Mouse (Mus musculus) heart, adult 18-20 months (tissue): ENCODE results near the gene Mkln1. TPM values are rescaled to one million over a fixed set of nuclear protein-coding genes. Genes with fewer than 3 reads are reported as not detected.

Experiments
- DNase-seq, 2 experiments: peaks; one replicate each; pipeline ENCODE4 v3.0.0; 2021 to 2022; ENCODE audit warnings: mixed read lengths in 1 of 2
- long read RNA-seq, 2 experiments: library from polyadenylated mRNA; stranded (forward); transcript quantifications; one replicate each; pipeline ENCODE4 v2.0.0; 2021
- total RNA-seq, 2 experiments: library from RNA; stranded (reverse); gene quantifications; 2 replicates each; pipeline ENCODE4 v1.2.3; 2021

Mkln1 gene
- total RNA-seq = 100 to 1,000 TPM; 174 to 178 TPM
- long read RNA-seq, experiment 1, full-length matches to known transcripts = 82 of 122 reads
- long read RNA-seq, experiment 1, partial matches to known transcripts = 3 of 122 reads
- long read RNA-seq, experiment 1, other reads (novel, unspliced or antisense) = 37 of 122 reads
- long read RNA-seq, experiment 2, full-length matches to known transcripts = 33 of 66 reads
- long read RNA-seq, experiment 2, partial matches to known transcripts = 1 of 66 reads
- long read RNA-seq, experiment 2, other reads (novel, unspliced or antisense) = 32 of 66 reads

DNA sequence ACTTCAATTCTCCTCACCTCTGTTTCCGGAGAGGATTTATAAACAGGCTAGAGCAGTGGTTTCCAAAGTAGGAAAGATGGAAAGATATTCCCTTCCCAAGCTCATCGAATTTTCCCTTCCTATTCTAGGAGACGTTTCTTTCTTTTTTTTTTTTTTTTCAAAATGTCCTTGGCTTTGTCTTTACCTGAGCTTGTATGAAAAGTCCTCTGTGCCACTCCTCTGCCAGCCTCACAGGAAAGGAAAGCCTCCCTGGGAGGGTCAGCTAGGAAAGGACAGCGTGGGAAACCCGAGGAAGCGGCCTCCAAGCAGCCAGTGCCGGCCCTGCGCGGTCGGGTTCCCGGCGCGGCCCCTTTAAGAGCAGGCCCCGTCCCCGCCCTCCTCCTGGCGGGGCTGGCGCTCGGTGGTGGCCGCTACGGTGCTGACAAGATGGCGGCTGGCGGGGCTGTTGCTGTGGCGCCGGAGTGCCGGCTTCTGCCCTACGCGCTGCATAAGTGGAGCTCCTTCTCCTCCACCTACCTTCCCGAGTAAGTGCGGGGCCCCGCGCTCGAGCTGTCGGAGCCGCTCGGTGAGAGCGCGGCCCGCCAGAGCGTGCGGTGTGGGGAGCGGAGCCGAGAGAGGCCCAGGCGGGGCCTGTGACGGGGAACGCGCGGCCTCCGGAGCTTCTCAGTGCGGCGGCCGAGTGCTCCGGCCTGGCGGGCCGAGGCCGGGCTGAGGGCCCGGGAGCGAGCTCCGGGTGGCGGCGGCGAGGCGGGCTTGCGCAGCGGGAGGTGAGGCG, at the start of gene Mkln1:
Gene Mkln1 (plus strand): TSS at position 305 of the 775 bp plus-strand sequence.
- peak; percentile 91 to 94 for DNase-seq

DNA sequence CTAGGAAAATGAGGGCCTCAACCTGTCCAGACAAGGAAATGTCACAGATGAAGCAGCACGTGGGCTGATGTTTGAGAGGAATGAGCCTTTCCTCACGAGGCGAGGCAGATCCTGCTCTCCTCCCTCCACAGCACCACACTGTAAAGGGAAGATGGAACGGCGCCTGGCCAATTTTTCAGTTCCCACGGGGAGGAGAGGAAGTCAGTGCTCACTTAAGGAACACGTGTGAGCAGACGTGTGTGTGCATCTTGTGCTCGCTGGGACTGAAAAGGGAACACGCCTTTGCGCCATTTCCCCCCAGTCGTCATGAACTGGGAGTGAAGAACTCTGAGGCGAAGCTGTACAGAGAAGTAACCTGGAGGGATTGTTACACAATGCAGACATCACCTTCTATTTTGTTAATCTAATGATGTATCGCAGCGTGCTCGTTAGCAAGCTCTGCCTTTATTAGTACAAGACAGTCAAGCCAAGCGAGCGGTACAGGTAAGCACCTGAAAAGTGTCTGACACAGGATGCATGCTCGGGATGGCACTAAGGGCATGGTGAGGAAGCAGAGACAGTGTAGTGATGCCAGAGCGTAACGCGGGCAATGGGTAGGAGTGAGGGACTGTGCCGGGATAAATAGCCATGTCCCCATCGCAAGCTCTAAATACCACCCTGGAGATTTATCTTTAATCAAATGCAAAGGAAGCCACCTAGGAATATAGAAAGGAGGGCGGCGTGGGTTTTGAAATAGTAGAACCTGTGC, 41.9 kb upstream of the Mkln1 start:
- peak; percentile 65 to 75 for DNase-seq

DNA sequence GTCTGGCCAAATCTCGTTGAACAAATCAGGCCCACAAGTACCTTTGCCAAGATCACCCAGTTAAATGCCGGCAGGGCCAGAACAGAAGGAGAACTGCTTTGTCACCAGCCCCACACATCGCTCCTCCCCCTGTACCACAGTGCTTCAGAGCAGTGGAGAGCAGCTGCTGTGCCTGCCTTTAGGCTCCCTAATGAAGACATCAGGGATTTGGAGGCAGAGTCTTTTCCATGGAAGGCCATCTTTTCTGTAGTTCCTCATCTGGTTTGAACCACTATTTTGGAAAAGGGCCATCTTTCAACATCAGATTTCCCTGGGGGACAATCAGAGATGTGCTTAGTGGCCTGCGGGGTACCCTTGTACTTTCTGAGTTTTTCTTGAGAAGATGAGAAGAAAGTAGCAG, 41.2 kb upstream of the Mkln1 start:
- DNase-seq = peak; percentile 63 to 75

DNA sequence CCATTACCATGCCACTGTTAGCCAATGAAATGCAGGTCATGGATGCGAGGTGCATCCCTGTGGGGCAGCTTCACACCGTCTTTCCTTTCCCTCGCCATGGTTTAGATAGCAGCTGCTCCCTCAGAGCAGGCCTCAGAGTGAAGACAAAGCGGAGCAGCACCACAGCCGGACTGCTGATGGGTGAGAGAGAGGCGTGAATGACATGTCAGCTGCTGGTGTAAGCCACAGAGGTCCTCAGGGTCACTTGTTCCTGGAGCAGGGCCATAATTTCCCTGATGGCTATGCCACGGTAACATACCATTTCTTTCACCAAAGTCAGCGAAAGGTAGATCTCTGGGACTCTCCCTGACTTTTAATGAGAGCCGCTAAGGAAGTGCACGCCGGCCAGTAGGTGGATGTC, 35.9 kb upstream of the Mkln1 start:
- DNase-seq = no peak

DNA sequence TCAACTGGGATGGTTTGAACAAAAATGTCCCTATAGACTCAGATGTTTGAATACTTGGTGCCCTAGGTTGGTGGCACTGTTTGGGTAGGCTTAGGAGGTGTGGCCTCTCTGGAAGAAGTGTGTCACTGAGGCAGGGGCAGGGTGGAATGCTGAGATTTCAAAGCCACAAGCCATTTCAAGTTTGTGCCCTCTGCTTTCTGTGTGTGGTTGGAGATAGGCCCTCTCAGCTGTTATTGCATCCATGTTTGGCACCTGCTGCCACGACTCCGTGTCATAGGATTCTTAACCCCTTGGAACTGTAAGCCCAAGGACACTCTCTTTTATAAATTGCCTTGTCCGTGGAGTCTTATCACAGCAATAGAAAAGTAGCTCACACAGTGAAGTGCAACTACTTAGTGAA, 34.1 kb upstream of the Mkln1 start:
- DNase-seq = no peak

DNA sequence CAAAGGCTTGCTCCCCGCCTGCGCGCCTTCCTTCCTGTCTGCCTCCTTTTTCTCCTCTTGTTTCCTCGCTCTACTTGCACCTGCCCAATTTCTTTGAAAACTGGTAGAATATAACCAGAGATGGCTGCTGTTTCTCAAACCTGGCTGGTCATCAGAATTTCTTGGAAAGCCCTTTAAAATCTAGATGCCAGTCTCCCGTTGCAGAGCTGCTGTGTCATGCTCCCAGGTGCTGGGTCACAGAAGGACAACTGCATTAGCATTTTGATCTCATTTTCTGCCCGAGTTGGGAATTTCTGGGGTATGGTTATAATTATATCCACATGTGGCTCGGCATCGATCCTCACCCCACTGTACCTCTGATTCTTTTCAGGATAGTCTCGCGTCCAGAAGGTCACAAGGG, 30.6 kb upstream of the Mkln1 start:
- DNase-seq = no peak

DNA sequence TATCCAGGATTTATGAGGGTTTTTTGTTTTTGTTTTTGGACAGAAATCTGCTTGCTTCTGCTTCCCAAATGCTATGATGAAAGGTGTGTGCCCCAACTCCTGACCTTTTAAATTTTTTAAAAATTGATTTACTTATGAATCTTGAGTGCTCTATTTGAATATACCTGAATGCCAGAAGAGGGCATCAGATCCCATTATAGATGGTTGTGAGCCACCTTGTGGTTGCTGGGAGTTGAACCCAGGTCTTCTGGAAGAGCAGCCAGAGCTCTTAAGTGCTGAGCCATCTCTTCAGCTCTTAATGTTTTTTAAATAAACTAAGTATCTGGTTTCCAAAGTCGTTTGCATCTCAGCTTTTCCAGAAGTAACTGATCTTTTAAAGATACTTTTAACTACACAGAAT, 30.0 kb upstream of the Mkln1 start:
- DNase-seq = no peak

DNA sequence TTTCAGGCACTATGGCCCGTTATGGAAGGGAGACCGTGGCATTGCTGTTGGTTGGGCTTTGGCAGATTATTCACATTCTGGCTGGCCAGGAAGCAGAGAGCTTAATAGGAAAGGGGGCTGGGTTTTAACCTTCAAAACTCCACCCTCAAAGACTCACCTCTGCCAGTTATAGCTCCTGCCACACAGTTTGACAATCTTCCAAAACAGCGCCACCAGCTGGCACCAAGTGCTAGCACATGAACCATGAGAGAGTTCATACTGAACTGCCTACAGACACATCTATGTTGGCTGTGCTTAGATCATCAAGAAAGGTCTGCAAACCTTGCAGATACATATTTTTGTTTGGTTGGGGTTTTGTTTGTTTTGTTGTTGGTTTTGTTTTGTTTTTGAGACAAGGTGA, 28.7 kb upstream of the Mkln1 start:
- DNase-seq = peak; percentile 36 to 40

DNA sequence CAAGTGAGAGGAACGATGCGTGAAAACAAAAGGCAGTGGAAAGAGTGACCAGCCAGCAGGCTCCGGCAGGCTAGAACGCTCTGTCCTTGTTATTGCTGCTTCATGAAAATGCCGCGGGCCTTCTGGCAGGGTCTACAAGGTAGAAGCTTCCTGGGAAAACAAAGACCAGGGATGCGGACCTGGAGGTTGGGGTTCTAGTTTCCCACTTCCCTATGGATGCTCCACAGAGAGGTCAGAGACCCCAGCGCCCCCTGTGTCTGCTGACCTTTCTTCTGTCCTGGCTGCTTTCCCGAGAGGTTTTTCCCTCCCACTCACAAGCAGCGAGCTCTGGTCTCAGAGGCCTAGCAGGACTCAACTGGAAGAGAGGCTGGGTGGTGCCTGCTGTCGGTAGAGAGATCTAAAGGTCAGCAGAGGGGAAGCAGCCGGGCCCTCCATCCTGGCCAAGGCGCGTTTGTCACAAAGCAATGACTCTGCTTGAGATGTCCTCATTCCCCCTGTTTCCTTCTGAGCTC, 27.9 kb upstream of the Mkln1 start:
- peak; percentile 65 to 72 for DNase-seq

DNA sequence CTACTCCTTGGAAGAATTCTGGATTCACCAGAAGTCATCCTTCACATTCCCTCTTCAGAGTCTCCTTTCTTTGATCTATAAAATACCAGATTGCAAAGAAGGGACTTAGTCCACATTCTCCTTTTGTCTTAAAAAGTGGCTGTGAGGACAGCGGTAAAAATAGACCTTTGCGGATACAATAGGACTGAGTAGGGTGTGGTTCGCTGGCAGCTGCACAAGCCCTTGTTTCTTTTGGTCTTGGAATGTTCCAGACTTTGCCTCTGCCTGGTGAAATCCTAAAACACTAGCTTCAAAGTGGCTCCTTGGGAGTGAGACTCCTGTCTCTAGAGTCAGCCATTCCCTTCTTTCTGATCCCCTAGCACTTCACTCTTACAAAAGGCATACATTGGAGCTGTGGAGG, 27.4 kb upstream of the Mkln1 start:
- peak; percentile 66 to 84 for DNase-seq

DNA sequence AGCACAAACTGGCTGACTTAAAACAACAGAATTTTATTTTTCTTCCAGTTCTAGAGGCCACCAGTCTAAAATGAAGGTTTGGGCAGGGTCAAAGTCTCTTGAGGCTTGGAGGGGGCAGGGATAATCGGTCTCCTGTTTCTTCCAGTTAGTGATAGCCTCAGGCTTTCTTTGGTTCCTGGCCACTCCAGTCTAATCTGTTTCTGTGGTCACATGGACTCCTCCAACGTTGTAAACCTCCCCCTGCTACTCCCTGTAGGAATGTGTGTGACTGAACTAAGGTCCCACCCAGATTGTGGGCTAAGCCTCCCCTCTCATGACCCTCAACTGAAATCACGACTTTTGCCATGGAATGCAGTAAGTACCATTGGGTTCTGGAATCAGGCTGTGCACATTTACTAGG, 25.9 kb upstream of the Mkln1 start:
- DNase-seq = peak in 1 of 2 experiments; percentile 51

DNA sequence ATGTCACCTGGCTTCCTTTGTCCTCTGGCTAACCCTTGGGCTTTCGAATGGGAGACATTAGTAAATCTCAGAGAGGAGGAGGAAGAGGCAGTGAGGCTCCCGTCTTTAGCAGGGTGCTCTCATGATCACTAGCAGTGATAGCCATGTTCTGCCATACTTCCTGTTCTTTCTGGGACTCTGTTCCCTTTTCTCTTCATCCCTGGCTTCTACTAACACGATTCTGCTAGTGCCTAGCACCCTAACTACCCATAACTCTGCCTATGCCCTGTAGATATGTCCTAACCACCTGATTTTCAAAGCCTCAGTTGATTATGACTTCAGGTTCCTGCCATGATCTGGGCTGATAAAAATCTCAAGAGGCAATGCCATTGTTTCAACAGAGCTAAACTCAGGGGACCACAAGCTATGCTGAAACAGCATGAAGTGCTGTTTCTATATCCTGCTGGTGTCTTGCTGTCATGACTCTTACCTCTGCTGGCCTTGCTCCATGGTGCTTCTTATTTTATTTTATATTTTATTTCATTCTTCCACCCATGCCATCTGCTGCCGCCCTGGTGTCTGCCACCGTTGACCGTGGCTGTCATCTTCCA, 25.4 kb upstream of the Mkln1 start:
- DNase-seq = no peak

DNA sequence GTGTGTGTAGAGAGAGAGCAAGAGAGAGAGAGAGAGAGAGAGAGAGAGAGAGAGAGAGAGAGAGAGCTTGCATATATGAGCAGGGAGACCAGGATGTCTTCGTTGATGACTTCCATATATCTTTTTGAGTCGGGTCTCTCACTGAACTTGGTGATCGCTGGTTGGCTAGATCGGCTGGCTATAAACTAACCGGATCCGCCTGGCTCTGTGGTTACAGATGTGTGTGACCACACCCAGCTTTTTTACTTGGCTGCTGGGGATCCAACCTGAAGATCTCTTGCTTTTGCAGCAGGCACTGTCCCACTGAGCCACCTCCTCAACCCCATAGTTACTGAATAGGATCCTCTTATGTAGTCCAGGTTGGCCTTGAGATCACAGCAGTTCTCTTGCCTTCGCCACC, 15.5 kb upstream of the Mkln1 start:
- no peak for DNase-seq

DNA sequence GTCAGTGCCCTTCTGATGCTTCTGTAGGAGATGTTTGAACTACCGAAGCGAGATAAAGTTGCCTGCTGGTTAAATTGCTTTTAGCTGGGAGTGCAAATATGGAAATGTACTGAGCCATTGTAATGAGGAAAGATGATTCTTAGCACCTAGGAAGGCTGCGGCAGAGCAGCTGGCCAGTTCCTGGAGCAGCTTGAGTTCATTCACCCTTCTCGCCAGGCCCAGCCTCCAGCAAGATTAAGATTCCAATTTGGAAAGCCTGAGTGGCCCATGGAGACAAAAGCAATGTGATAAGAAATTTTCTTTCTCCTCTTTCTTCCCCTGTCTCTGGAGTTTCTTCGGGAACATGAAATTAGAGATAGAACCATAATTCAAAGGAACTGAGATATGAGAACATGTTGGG, 13.7 kb upstream of the Mkln1 start:
- peak in 1 of 2 experiments; percentile 50 for DNase-seq

DNA sequence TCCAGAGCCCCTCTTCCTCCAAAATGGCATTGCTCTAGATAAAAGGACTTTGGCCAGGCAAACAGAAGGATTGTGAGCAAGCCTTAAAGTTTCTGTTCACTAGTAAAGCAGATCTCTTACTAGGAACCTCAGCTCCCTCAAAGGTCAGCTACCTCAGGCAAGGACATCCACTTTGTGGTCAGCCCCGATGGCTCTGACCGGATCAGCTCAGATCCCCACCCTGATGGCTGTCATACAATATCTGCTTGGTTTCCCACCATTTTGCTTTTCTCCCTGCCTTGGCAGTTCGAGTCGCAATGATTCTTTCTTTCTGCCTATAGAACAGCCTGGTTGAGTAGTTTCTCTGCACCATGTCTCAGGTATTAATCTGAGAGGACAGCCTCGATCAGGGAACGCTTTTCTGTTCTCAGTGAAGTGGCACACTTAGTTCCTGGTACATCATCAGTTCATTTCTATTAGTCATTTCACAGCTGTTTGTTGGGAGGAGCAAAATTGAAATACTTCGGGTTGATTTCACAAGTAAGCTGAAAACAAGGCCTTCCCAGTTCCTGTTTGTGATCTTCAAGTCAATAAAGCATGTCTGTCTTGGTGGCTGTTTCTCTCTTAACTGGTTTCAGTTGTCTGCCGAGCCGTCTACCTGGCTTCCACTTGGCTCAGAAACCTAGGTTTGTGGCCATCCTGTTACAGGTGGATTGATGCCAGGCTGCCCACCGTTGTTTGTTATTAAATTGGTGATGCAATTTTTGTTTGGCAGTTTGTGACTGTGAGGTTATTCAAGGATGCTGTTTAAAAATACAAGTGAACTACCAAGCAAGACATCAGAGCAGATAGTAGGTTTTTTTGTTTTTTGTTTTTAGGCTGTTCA, 13.0 kb upstream of the Mkln1 start:
- DNase-seq = peak; percentile 39 to 42

DNA sequence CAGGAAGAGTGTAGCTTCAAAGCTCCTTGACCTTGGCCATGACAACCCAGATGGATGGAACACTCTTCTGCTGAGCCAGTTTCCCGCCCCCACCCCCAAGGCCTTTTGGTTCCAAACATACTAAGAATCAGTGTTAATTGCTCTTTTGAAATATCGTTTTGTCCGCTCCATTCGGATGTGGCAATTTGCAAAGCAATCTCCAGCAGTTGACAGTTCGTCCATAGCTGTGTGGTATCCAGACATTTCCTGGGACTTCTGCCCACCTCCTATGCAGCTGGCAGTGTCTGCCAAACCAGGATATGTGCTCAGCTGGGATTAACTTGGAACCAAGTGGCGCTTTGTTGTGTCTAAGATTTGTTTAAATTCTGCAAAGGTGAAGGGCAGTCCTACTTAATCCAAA, 8.8 kb upstream of the Mkln1 start:
- peak in 1 of 2 experiments; percentile 11 for DNase-seq

DNA sequence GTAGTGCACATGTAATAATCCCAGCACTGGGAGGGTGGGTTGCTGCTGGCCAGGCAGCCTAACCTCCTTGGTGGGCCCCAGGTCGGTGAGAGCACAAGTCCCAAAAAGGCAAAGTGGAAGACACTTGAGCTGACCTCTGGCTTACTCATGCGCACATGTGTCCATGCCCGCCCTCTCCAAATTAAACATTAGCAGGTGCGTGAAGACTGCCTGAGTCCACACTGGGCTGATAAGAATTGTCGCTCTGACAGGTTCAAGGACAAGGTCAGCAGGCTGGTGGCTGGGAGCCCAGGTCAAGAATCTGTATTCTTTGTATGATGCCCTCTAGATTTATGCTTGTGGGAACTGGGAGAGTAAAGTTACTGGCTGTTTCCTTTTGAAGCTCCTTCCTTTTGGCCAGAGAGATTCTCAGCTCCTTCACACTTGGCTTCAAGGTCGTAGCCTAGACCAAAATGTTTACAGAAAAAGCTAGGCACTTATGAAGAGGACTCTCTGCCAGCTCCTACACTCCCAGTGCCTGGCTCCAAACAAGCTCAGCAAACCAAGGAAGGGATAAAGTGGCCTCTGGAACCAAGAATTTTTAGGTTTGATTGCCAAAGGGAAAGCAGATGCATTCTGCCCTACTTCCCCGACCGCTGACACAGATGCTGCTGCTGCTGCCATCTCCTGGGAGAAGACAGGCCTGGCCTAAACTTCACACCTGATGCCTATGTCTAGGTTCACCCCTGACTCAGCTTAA, 8.1 kb upstream of the Mkln1 start:
- DNase-seq = peak; percentile 67 to 73

DNA sequence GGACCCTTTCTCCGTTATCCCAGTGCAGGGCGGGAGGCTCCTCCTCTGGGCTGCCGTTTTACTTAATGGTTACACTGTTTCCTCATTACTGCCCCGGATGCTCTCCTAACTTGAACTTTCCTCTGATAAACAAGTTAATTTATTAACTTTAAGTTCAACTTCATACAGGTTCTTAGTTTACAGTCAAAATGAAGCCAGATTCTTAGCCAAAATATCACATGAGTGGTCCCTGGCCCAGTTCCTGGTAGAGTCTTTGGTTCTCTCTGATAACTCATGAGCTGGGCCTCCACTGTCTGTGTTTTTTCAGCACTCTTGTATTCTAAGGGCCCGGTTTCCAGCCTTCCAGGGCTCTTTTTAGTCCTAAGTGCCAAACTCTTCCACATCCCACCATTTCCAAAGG, 5.7 kb upstream of the Mkln1 start:
- no peak for DNase-seq

DNA sequence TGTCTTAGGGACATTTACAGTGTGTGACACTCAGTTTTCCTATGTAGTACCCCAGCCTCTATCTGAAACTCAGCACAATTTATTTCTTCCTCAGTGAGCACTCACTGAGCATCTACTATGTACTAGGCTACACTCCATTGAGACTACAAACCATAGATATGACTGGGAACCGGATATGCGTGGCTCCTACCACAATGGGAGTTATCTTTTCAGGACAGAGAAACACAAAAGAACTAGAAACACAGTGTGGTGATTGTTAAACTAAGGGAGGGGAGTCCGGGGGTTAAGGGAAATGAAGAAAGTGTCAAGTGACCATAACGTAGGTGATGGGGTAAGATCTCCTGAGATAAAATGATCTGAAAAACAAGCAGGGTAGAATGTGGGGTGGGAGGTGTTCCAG, 2.4 kb upstream of the Mkln1 start:
- DNase-seq = no peak

DNA sequence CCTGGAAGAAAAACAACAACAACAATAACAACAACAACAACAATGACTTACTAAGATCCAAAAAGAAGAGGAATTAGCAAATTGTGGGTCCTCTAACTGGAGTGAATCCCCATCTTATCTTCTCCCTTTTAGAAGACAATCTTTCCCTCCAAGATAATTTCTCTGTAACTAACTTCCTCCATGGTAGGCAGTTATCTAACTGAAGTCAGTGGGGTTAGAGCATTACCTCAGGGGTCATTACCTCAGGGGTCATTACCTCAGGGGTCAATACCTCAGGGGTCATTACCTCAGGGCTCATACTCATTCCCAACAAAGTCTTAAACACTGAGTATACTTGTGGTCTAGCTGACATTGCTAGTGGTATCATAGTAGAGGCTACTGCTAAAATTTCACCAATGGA, 1.2 kb upstream of the Mkln1 start:
- DNase-seq = no peak
